Mouse (Mus musculus) limb, embryonic 11.5 days (tissue): ENCODE results near the gene Rhebl1. TPM values are rescaled to one million over a fixed set of nuclear protein-coding genes. Genes with fewer than 3 reads are reported as not detected.
"Not testable (repeated sequence)": the region's sequence is repeated elsewhere in the genome, so short reads cannot be mapped to it uniquely, and the experiment has no call there.

Experiments used
- ATAC-seq: fragments of 200-750 bp; cut with Nextera tagmentation; 2 replicates; pipeline ENCODE4 v1.8.0; 2017; ENCODE audit warnings: low read depth; ENCODE audit not compliant: insufficient number of reproducible peaks, low FRiP score, low TSS enrichment
- DNase-seq: peaks from one replicate; pipeline ENCODE4 v3.0.0-alpha.2; 2015; ENCODE audit warnings: low spot score
- H3K27ac ChIP-seq: fragments of 300-500 bp; sonication (generic); replicated peaks from 2 replicates; pipeline ENCODE4 v1.5.1; 2014; ENCODE audit warnings: low read depth, mild to moderate bottlenecking, low read length
- H3K27me3 ChIP-seq: fragments of 300-500 bp; sonication (generic); 2 replicates; pipeline ENCODE4 v1.6.1; 2014; ENCODE audit warnings: mild to moderate bottlenecking, low read length, mixed read lengths; ENCODE audit not compliant: control insufficient read depth, insufficient read depth
- H3K36me3 ChIP-seq: fragments of 300-500 bp; sonication (generic); 2 replicates; pipeline ENCODE4 v1.6.1; 2014; ENCODE audit warnings: mild to moderate bottlenecking, low read length, moderate library complexity, mixed read lengths; ENCODE audit not compliant: control insufficient read depth, insufficient read depth
- H3K4me1 ChIP-seq: fragments of 300-500 bp; sonication (generic); 2 replicates; pipeline ENCODE4 v1.6.1; 2014; ENCODE audit warnings: low read length, mixed read lengths; ENCODE audit not compliant: control insufficient read depth, insufficient read depth
- H3K4me2 ChIP-seq: fragments of 300-500 bp; sonication (generic); 2 replicates; pipeline ENCODE4 v1.6.1; 2014; ENCODE audit warnings: low read depth, mild to moderate bottlenecking, moderate library complexity; ENCODE audit not compliant: severe bottlenecking
- H3K4me3 ChIP-seq: fragments of 300-500 bp; sonication (generic); 2 replicates; pipeline ENCODE4 v1.5.1; 2014; ENCODE audit warnings: low read depth, low read length
- H3K9ac ChIP-seq: fragments of 300-500 bp; sonication (generic); 2 replicates; pipeline ENCODE4 v1.6.1; 2014; ENCODE audit warnings: mild to moderate bottlenecking, low read length
- H3K9me3 ChIP-seq: fragments of 300-500 bp; sonication (generic); 2 replicates; pipeline ENCODE4 v1.6.1; 2016; ENCODE audit warnings: low read length; ENCODE audit not compliant: control insufficient read depth
- WGBS: fragments of 180-500 bp; shearing (Covaris S2); extraction: QIAGEN DNeasy Blood & Tissue Kit; methylation state at CpG from one replicate; pipeline ENCODE4 v1.1.7; 2014; 5-methylcytosine and 5-hydroxymethylcytosine counted together
- polyA plus RNA-seq: library from polyadenylated mRNA; unstranded; fragments of >200 nt; fragmentation: Nextera tagmentation; extraction: Ambion mirVana; gene quantifications from 2 replicates; pipeline ENCODE4 v1.2.1, GENCODE M21; 2014

The Rhebl1 gene
- 19.8 and 22.2 TPM in 2 replicates for polyA plus RNA-seq

DNA sequence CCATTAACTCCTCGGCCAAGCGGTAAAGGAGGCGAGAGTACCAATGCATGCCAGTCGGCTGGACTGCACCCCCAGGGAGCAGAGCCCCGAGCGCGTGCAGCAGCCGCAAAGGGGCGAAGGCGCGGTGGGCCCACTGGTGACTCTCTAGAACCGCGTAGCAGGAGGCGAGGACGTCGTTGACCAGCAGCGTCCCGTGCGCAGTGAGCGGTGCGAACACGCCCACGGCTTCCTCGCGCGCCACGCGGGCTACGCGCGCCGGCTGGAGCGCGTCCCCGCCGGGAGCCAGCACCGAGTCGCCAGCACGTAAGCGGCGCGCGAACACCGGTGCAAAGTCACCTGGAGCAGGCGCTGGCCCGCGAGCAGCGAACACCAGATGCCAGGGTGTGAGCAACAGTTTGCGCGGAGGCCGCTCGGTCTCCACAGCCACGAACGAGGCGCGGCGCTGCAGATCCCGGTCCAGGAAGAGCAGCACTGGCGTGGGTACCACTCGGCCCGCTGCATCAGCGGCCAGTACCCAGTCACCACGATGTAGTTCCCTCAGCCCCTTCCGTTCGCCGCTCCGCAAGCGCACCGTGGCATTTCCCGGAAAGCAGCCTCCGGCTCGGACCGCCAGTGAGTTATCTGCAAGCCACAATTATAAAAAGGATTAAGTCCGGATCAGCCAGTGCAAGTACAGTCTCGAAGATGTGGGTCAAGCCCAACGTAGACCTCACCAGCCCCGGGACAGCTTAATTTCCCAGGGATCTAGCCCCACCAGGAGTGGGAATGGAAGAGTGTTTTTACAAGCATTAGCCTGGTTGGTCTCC, at the start of gene Rhebl1:
Gene Rhebl1 (minus strand): TSS at position 601 of the 806 bp plus-strand sequence.
- ATAC-seq (no peak), DNase-seq (peak; percentile 72)
- Histone ChIP-seq H3K4me3 (peak within 1 kb of the TSS; percentile 44), H3K36me3 (no peaks in the 10 kb centered on the region), H3K9me3 (peaks cover 4% of the 10 kb centered on the region; the same call in 1 of the 2 replicates), H3K4me1 (peaks cover 25% of the 10 kb centered on the region), H3K27ac (no peak within 1 kb of the TSS), H3K27me3 (peaks cover 73% of the 10 kb centered on the region), H3K4me2 (peak within 1 kb of the TSS; percentile 98), H3K9ac (peak within 1 kb of the TSS; percentile 49)
- WGBS: under 1% methylated on average over 77 of the region's 77 CpGs

- H3K4me1 ChIP-seq: no peaks in the 10 kb centered on the region
- no peak overlapping the region for H3K9ac ChIP-seq
- H3K27me3 ChIP-seq: no peaks in the 10 kb centered on the region
- ATAC-seq: no peak
- no peak overlapping the region for H3K27ac ChIP-seq
- no peak for DNase-seq
- no peaks in the 10 kb centered on the region for H3K36me3 ChIP-seq
- no peaks in the 10 kb centered on the region for H3K9me3 ChIP-seq
- no peak overlapping the region for H3K4me2 ChIP-seq
- 60% methylated on average over 4 of the region's 4 CpGs for WGBS
- H3K4me3 ChIP-seq: no peak overlapping the region
These were observed 48.8 kb upstream of the Rhebl1 start for GRCm38 (mm10) chr15:98943133-98943532.

GRCm38 (mm10) chr15:98942081-98942480, 47.7 kb upstream of the Rhebl1 start:
- H3K27me3 ChIP-seq: no peaks in the 10 kb centered on the region
- no peaks in the 10 kb centered on the region for H3K4me1 ChIP-seq
- ATAC-seq (no peak), DNase-seq (no peak)
- H3K27ac ChIP-seq: no peak overlapping the region
- no peak overlapping the region for H3K4me2 ChIP-seq
- H3K9me3 ChIP-seq: no peaks in the 10 kb centered on the region
- no peak overlapping the region for H3K9ac ChIP-seq
- H3K4me3 ChIP-seq: no peak overlapping the region
- no peaks in the 10 kb centered on the region for H3K36me3 ChIP-seq
- 93% methylated on average over 4 of the region's 4 CpGs for WGBS

DNA sequence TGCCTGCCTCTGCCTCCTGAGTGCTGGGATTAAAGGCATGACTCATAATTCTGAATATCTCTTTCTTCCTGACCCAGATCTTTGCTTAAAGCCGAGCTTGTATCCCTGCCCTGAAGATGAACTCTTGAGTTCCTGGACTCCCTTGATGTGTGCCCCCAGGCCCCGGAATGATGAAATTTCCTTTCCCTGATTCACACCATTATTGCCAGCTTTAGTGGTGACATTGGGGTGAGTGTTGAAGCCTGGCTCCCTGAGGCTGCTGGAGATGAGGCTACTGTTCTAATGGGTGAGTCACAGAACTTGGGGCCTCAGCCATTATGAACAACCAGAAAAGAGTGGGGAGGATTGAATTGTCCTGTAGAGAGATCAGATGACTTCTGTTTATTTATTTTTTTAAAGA, 47.2 kb upstream of the Rhebl1 start:
- ATAC-seq: no peak
- no peak overlapping the region for H3K4me2 ChIP-seq
- 80% methylated on average over 2 of the region's 2 CpGs for WGBS

GRCm38 (mm10) chr15:98940816-98941215, 46.5 kb upstream of the Rhebl1 start:
- no peak for ATAC-seq

More for the DNA sequence above, 47.2 kb upstream of the Rhebl1 start:
- Histone ChIP-seq H3K27ac (no peak overlapping the region), H3K4me1 (no peaks in the 10 kb centered on the region), H3K27me3 (no peaks in the 10 kb centered on the region), H3K4me3 (no peak overlapping the region), H3K9ac (no peak overlapping the region), H3K9me3 (no peaks in the 10 kb centered on the region), H3K36me3 (no peaks in the 10 kb centered on the region)
- no peak for DNase-seq

DNA sequence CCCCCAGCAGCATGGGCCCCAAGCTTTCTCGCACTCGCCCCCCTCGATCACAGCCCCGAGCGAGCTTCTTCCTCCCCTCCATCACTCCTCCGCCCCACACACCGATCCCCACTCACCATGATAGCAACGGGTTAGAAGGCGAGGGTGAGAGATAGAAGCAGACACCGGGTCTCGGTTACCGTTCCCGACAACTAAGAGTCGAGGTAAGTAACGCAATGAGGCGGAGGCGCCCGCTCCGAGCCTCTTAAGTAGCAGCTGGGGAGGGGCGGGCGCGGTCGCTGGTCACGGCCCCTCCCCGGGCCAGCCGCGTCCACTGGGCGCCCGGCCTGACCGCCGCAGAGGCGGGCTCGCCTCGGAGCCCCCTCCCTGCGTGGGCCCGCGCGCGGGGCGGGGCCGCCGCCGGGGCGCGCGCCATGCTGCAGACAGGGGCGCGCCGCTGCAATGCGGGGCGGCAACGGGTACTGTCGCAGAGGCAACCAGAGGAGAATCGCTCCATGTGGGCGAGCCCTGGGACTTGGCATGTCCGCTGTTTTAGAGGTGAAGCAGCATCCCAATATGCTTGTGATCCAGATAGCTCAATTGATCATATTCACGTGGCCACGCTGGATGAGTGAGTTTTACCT, 40.0 kb upstream of the Rhebl1 start, which contains the start of gene Tuba1b:
Gene Tuba1b (minus strand): TSS at position 349 of the 623 bp plus-strand sequence.
- Histone ChIP-seq H3K4me3 (peak within 1 kb of the TSS; percentile 82), H3K27ac (peak within 1 kb of the TSS; percentile 92), H3K27me3 (no peaks in the 10 kb centered on the region), H3K4me2 (peak within 1 kb of the TSS; percentile 89), H3K9me3 (no peaks in the 10 kb centered on the region), H3K4me1 (peaks cover 9% of the 10 kb centered on the region), H3K36me3 (peaks cover 4% of the 10 kb centered on the region; the same call in 1 of the 2 replicates), H3K9ac (peak within 1 kb of the TSS; percentile 96)
- peak; percentile 94 for DNase-seq
- peak; percentile 89 for ATAC-seq
- WGBS: under 1% methylated on average over 57 of the region's 58 CpGs

More at GRCm38 (mm10) chr15:98940816-98941215, 46.5 kb upstream of the Rhebl1 start:
- Histone ChIP-seq H3K4me3 (no peak overlapping the region), H3K4me2 (no peak overlapping the region; the same call in 1 of the 2 replicates), H3K27ac (no peak overlapping the region), H3K9me3 (no peaks in the 10 kb centered on the region), H3K4me1 (no peaks in the 10 kb centered on the region), H3K36me3 (no peaks in the 10 kb centered on the region), H3K9ac (no peak overlapping the region), H3K27me3 (no peaks in the 10 kb centered on the region)
- no peak for DNase-seq
- 74% methylated on average over 10 of the region's 10 CpGs for WGBS

GRCm38 (mm10) chr15:98933833-98934216, 39.5 kb upstream of the Rhebl1 start:
- peaks cover 4% of the 10 kb centered on the region; the same call in 1 of the 2 replicates for H3K36me3 ChIP-seq
- H3K4me3 ChIP-seq: peak overlapping the region; percentile 82
- H3K9ac ChIP-seq: peak overlapping the region; percentile 96
- whole genome bisulfite sequencing: under 1% methylated on average over 35 of the region's 35 CpGs
- ATAC-seq (peak; percentile 82), DNase-seq (peak; percentile 99)
- no peaks in the 10 kb centered on the region for H3K27me3 ChIP-seq
- peak overlapping the region; percentile 92 for H3K27ac ChIP-seq
- peaks cover 10% of the 10 kb centered on the region for H3K4me1 ChIP-seq
- H3K9me3 ChIP-seq: no peaks in the 10 kb centered on the region
- peak overlapping the region; percentile 89 for H3K4me2 ChIP-seq

DNA sequence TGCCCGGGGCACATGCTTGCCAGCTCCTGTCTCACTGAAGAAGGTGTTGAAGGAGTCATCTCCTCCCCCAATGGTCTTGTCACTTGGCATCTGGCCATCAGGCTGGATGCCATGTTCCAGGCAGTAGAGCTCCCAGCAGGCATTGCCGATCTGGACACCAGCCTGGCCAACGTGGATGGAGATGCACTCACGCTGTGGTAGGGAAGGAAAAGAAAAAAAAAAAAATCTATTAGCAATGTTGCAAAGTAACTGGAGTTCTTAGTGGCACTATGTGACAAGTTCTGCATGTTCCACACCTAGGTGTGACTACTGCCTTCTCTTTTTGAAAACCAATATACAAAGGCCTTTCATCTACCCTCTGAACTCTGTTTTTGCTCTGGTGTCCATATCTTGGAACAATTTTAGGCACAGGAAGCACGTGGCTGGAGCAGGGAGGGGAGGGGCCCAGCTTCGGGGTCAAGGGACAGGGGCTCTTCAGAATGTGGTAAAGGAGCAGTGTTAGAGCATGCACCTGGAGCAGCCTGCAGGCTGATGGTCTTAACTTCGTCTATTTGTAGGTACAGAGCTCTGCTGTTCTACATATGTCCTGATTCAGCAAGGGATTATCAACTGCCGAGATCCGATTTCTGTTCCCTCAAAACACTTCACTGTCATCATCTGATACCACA, 38.8 kb upstream of the Rhebl1 start:
- not testable (repeated sequence) for H3K27me3 ChIP-seq, ATAC-seq, H3K9me3 ChIP-seq, H3K36me3 ChIP-seq
- peak; percentile 34 for DNase-seq
- H3K4me3 ChIP-seq: peak overlapping the region; percentile 82
- 17% methylated on average over 8 of the region's 9 CpGs for WGBS
- H3K9ac ChIP-seq: peak overlapping the region; percentile 71
- peak overlapping the region; percentile 10; the same call in 1 of the 2 replicates for H3K27ac ChIP-seq
- peak overlapping the region; percentile 89 for H3K4me2 ChIP-seq
- H3K4me1 ChIP-seq: peaks cover 11% of the 10 kb centered on the region
